Mouse (Mus musculus) liver, embryonic 11.5 days (tissue): ENCODE results near the gene Tiprl. TPM values are rescaled to one million over a fixed set of nuclear protein-coding genes. Genes with fewer than 3 reads are reported as not detected.

Experiments used
- ATAC-seq: fragments of 200-750 bp; cut with Nextera tagmentation; replicated peaks from 2 replicates; pipeline ENCODE4 v1.8.0; 2017; ENCODE audit warnings: moderate number of reproducible peaks, mild to moderate bottlenecking, moderate TSS enrichment, moderate library complexity; ENCODE audit not compliant: low FRiP score
- DNase-seq: peaks from one replicate; pipeline ENCODE4 v3.0.0-alpha.2; 2017; ENCODE audit warnings: low spot score
- H3K27ac ChIP-seq: fragments of 300-500 bp; sonication (generic); 2 replicates; pipeline ENCODE4 v1.5.1; 2014; ENCODE audit warnings: mild to moderate bottlenecking, low read depth, low read length, control low read depth
- H3K27me3 ChIP-seq: fragments of 300-500 bp; sonication (generic); replicated peaks from 2 replicates; pipeline ENCODE4 v1.6.1; 2014; ENCODE audit warnings: low read length, mixed read lengths; ENCODE audit not compliant: control insufficient read depth, insufficient read depth
- H3K36me3 ChIP-seq: fragments of 300-500 bp; sonication (generic); 2 replicates; pipeline ENCODE4 v1.6.1; 2014; ENCODE audit warnings: mild to moderate bottlenecking, low read length, moderate library complexity, mixed read lengths; ENCODE audit not compliant: control insufficient read depth, insufficient read depth
- H3K4me1 ChIP-seq: fragments of 300-500 bp; sonication (generic); replicated peaks from 2 replicates; pipeline ENCODE4 v1.6.1; 2014; ENCODE audit warnings: low read length, mixed read lengths; ENCODE audit not compliant: control insufficient read depth, insufficient read depth
- H3K4me2 ChIP-seq: fragments of 300-500 bp; sonication (generic); 2 replicates; pipeline ENCODE4 v1.6.1; 2014; ENCODE audit warnings: mild to moderate bottlenecking, control low read depth, moderate library complexity
- H3K4me3 ChIP-seq: fragments of 300-500 bp; sonication (generic); 2 replicates; pipeline ENCODE4 v1.5.1; 2014; ENCODE audit warnings: low read depth, low read length, control low read depth
- H3K9ac ChIP-seq: fragments of 300-500 bp; sonication (generic); 2 replicates; pipeline ENCODE4 v1.6.1; 2014; ENCODE audit warnings: low read depth, low read length, control low read depth
- H3K9me3 ChIP-seq: fragments of 300-500 bp; sonication (generic); 2 replicates; pipeline ENCODE4 v1.6.1; 2016; ENCODE audit warnings: low read length, inconsistent platforms, mixed read lengths; ENCODE audit not compliant: control insufficient read depth
- WGBS: fragments of 180-500 bp; shearing (Covaris S2); extraction: QIAGEN DNeasy Blood & Tissue Kit; methylation state at CpG from one replicate; pipeline ENCODE4 v1.1.7; 2014; 5-methylcytosine and 5-hydroxymethylcytosine counted together
- polyA plus RNA-seq: library from polyadenylated mRNA; unstranded; fragments of >200 nt; fragmentation: Nextera tagmentation; extraction: Ambion mirVana; gene quantifications from 2 replicates; pipeline ENCODE4 v1.2.1, GENCODE M21; 2014

The Tiprl gene
- polyA plus RNA-seq, 1 experiment from 2014 or later = 73.0 TPM

DNA sequence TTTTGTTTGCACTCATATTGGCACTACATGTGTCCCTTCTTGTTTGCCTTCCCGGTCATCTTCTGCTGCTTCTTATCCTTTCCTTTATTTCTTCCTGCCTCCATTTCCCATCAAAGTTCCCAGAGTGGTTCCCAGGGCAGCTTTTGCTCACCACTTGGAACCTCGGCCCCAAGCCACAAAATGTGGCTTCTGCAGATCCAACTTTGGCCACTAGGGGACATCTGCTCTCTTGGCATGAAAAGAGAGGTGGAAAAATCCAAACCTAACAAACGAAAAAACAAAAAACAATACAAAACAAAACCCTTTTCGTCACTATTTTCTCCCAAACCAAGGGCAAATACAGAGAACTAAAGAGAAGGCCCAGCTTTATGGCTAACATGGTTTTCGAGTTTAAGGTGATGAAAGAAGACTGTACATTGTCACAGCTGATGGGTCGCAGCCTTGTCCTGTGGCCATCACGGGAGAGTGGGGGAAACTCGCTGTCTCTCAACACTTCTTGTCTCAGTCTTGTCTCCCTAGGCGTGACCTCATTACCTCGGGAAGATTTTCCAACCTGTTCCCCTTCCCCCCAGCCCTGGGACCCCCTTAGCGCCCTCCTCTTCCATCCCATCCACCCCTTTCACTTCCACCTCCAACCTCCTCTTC, 15.4 kb upstream of the Tiprl start:
- no peak for ATAC-seq
- DNase-seq = no peak
- H3K9me3 ChIP-seq = no peaks in the 10 kb centered on the region
- no peaks in the 10 kb centered on the region for H3K4me1 ChIP-seq
- no peak overlapping the region for H3K9ac ChIP-seq
- 40% methylated on average over 11 of the region's 11 CpGs for WGBS
- no peaks in the 10 kb centered on the region for H3K36me3 ChIP-seq
- H3K4me3 ChIP-seq = no peak overlapping the region
- H3K27ac ChIP-seq = no peak overlapping the region
- peak overlapping the region; percentile 2; the same call in 1 of the 2 replicates for H3K4me2 ChIP-seq
- no peaks in the 10 kb centered on the region for H3K27me3 ChIP-seq

DNA sequence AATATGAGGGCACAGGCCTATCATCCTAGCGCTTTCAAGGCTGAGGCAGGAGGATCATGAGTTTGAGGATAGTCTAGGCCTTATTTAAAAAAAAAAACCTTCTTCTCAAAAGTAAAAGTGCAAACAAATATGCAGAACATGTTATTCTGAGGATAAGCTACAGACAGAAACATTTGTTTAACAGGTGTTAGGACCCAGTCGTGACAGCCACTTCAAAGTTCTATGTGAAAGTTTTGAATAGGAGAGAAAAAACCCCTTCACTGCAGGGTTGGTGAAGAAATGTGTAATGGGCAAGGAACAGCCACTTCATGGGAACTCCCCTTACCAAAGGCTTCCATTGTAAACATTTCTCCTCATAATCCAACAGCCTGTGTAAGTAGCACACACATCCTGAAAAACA, 13.8 kb upstream of the Tiprl start:
- no peaks in the 10 kb centered on the region for H3K9me3 ChIP-seq
- H3K4me2 ChIP-seq = no peak overlapping the region
- no peaks in the 10 kb centered on the region for H3K4me1 ChIP-seq
- ATAC-seq (no peak), DNase-seq (no peak)
- 83% methylated on average over 2 of the region's 2 CpGs for WGBS
- H3K27ac ChIP-seq = no peak overlapping the region
- H3K27me3 ChIP-seq = no peaks in the 10 kb centered on the region
- no peak overlapping the region for H3K4me3 ChIP-seq
- no peaks in the 10 kb centered on the region for H3K36me3 ChIP-seq
- no peak overlapping the region for H3K9ac ChIP-seq

DNA sequence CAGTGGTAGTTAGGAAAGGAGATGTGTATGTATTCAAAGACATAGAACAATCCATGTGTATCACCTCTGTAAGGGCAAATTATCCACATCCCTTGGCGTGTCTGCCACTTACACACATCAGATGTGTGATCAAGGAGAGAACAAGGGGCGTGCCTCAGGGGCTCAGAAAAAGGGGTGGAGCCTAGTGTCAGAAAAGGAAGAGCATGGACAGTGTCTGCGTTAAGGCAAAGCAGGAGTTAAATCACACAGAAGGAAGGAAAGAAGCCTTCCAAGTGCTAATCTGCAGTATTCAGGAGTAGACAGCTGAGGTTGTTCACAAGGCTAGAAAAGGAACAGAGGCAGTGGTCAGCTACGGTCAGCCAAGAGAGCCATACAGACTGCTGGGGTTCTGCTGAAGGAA, 12.0 kb upstream of the Tiprl start:
- Histone ChIP-seq H3K27me3 (no peaks in the 10 kb centered on the region), H3K4me1 (no peaks in the 10 kb centered on the region), H3K27ac (no peak overlapping the region), H3K9me3 (no peaks in the 10 kb centered on the region), H3K4me2 (no peak overlapping the region), H3K9ac (no peak overlapping the region), H3K36me3 (no peaks in the 10 kb centered on the region), H3K4me3 (no peak overlapping the region)
- ATAC-seq (no peak), DNase-seq (no peak)
- WGBS = 48% methylated on average over 4 of the region's 4 CpGs

DNA sequence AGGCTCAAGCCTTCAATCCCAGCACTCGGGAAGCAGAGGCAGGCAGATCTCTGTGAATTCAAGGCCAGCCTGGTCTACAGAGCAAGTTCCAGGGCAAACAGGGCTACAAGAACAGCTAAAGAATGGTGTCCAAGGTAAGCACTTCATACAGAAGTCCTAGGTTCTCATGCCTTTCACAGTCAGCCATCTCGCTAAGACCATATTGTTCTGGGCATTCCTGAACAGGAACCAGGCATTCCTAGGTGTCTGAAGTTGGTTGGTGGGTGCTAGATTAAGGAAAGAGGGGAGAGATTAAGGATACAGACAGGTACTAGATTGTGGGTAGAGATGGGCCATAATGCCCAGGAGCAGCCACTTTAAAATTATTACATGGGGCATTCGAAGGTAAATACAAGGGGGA, 11.0 kb upstream of the Tiprl start:
- 82% methylated on average over 3 of the region's 3 CpGs for WGBS
- Histone ChIP-seq H3K9ac (no peak overlapping the region), H3K27me3 (no peaks in the 10 kb centered on the region), H3K36me3 (no peaks in the 10 kb centered on the region), H3K4me2 (no peak overlapping the region), H3K4me1 (no peaks in the 10 kb centered on the region), H3K9me3 (no peaks in the 10 kb centered on the region), H3K27ac (no peak overlapping the region), H3K4me3 (no peak overlapping the region)
- no peak for ATAC-seq
- DNase-seq = no peak

DNA sequence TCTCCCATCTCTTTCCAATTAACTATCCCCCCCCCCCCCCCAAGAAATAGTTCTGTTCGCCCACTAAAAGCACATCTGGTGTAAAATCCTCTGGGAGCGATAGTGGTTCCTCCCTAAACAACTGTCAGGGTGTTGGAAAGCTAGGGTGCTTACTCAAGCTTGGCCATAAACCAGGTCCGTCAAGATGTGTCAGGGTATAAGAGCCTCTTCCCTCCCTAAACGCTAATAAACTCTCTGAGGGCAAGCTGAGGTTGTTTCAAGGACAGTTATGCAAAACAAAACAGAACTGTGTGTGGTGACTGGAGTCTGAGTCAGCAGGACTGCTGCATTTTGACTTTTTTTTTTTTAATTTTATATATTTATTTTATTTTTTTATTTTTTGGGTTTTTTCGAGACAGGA, 10.3 kb upstream of the Tiprl start:
- Histone ChIP-seq H3K4me3 (no peak overlapping the region), H3K36me3 (no peaks in the 10 kb centered on the region), H3K27ac (no peak overlapping the region), H3K9ac (no peak overlapping the region), H3K9me3 (no peaks in the 10 kb centered on the region), H3K27me3 (no peaks in the 10 kb centered on the region), H3K4me1 (no peaks in the 10 kb centered on the region), H3K4me2 (no peak overlapping the region)
- 74% methylated on average over 5 of the region's 5 CpGs for WGBS
- DNase-seq = no peak
- ATAC-seq = no peak

DNA sequence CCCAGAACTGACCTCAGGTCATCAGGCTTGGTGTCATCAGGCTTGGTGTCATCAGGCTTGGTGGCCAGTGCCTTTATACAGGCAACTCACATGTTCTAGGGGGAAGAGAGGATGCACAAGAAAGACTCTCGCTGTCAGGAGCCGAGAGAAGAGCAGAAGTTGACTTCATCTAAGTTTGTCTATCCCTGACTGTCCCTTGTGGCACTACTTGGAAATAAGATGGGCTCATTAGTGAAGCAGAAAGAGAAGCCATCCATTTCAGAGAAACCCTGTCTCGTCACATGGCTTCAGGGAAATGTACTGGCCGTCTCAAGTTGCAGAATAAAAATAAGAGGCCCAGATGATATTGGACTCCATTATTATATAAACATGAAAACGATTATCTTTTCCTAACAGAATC, 9.8 kb upstream of the Tiprl start:
- H3K9ac ChIP-seq = no peak overlapping the region
- no peak overlapping the region for H3K4me3 ChIP-seq
- DNase-seq (no peak), ATAC-seq (no peak)
- no peaks in the 10 kb centered on the region for H3K36me3 ChIP-seq
- no peaks in the 10 kb centered on the region for H3K4me1 ChIP-seq
- 81% methylated on average over 5 of the region's 5 CpGs for WGBS
- no peaks in the 10 kb centered on the region for H3K9me3 ChIP-seq
- no peaks in the 10 kb centered on the region for H3K27me3 ChIP-seq
- H3K27ac ChIP-seq = no peak overlapping the region
- no peak overlapping the region for H3K4me2 ChIP-seq

DNA sequence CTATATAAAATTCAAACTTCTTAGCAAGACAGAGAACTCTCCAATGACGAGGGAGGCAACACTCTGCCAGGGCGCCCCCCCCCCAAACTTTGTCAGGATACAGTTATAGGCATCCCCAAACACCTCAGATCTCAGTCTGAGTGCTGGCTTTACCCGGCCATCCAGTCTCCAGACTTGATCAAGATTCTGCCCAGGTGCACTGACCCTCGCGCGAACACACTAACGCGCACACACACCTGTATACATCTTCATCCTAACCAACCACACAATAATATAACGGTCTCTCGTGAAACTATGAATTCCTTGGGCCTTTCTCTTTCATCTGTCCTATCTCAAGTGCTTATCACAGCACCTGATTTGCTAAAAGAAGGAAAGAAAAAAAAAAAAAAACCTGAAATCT, 950 bp downstream of the Tiprl start:
- Histone ChIP-seq H3K4me2 (peak overlapping the region; percentile 95), H3K4me1 (peaks cover 9% of the 10 kb centered on the region), H3K9ac (peak overlapping the region; percentile 77), H3K36me3 (no peaks in the 10 kb centered on the region), H3K4me3 (peak overlapping the region; percentile 82), H3K9me3 (no peaks in the 10 kb centered on the region), H3K27me3 (no peaks in the 10 kb centered on the region), H3K27ac (peak overlapping the region; percentile 92; the same call in 1 of the 2 replicates)
- ATAC-seq (no peak), DNase-seq (no peak)
- 10% methylated on average over 10 of the region's 10 CpGs for WGBS

DNA sequence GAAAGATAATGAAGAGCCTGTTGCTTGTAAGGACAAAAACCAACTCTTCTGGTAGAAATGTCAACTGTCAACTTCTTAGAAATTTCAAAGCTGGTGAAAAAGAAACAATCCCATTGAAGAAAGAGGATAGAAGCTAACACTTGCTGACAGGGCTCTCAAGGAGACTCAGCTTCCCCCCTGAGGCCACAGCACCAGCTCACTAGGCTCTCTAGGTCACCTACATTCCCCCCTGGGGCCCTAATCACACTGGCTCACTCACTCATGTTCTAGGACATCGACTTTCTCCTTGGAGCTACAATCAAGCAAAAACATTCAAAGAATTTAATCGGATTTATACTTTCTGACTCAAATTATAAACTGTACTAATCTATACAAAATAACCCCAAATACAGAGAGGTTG, 3.0 kb downstream of the Tiprl start:
- Histone ChIP-seq H3K4me3 (no peak overlapping the region), H3K27me3 (no peaks in the 10 kb centered on the region), H3K4me1 (peaks cover 9% of the 10 kb centered on the region), H3K36me3 (no peaks in the 10 kb centered on the region), H3K27ac (no peak overlapping the region), H3K4me2 (no peak overlapping the region), H3K9ac (0 out of 2 replicates have a peak overlapping the region, but pooled peaks have one; percentile 34), H3K9me3 (no peaks in the 10 kb centered on the region)
- 73% methylated on average over 2 of the region's 2 CpGs for WGBS
- DNase-seq (no peak), ATAC-seq (no peak)

DNA sequence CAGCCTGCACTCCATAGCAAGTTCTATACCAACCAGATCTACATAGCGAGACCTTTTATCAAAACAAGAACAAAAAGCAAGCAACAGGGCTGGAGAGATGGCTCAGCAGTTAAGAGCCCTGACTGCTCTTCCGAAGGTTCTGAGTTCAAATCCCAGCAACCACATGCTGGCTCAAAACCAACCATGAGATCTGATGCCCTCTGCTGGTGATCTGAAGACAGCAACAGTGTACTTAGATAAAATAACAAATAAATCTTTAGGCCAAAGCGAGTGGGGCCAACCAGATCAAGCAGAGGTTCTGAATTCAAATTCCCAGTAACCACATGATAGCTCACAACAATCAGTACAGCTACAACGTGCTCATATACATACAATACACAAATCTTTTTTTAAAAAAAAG, 6.1 kb downstream of the Tiprl start:
- ATAC-seq (no peak), DNase-seq (no peak)
- Histone ChIP-seq H3K4me1 (peaks cover 7% of the 10 kb centered on the region), H3K4me2 (no peak overlapping the region), H3K9ac (no peak overlapping the region), H3K4me3 (no peak overlapping the region), H3K36me3 (peaks cover 5% of the 10 kb centered on the region; the same call in 1 of the 2 replicates), H3K27me3 (no peaks in the 10 kb centered on the region), H3K27ac (no peak overlapping the region), H3K9me3 (no peaks in the 10 kb centered on the region)
- WGBS = 92% methylated on average over 4 of the region's 4 CpGs
